Mouse (Mus musculus) brain, embryonic 14.5 days (tissue): ENCODE measurements at regions not wholly inside any gene's neighbourhood (a gene's known extent, or its start where the extent isn't known, plus 50 kb on each side); places are given as distances from the start of the nearest gene placed in this dataset.

Experiments
- CTCF ChIP-seq: fragments of 200-500 bp; IDR thresholded peaks from 2 replicates; pipeline ENCODE4 v1.5.1; 2012; ENCODE audit warnings: inconsistent platforms, mild to moderate bottlenecking, moderate library complexity, borderline replicate concordance; ENCODE audit not compliant: insufficient read depth, insufficient read length; ENCODE audit errors: extremely low read depth
- POLR2A ChIP-seq: fragments of 200-500 bp; IDR thresholded peaks from 2 replicates; pipeline ENCODE4 v1.6.1; 2012; ENCODE audit warnings: mild to moderate bottlenecking, inconsistent platforms, borderline replicate concordance; ENCODE audit not compliant: poor library complexity, insufficient read depth, insufficient read length, severe bottlenecking; ENCODE audit errors: extremely low read depth

- no peak for TF ChIP-seq POLR2A
- no peak for TF ChIP-seq CTCF
These were observed 284.3 kb downstream of the Gm11361 start for GRCm38 (mm10) chr13:28541607-28542006.
